Mouse (Mus musculus) v-Abl transformed pro-B cells (cell line): Measurements from ENCODE around the gene Itga4.

Experiments used
- in situ Hi-C, 2 experiments: fragments of 400-800 bp; cut with MboI; formaldehyde crosslinking; loops; one replicate each; pipeline ENCODE4 v1.15.1; 2025; ENCODE audit not compliant: unreplicated experiment in 2 of 2

Gene Itga4

GRCm38 (mm10) chr2:79334661-79335060 lies 79.4 kb downstream of the Itga4 start:
- in situ Hi-C loops = no loop called here

DNA sequence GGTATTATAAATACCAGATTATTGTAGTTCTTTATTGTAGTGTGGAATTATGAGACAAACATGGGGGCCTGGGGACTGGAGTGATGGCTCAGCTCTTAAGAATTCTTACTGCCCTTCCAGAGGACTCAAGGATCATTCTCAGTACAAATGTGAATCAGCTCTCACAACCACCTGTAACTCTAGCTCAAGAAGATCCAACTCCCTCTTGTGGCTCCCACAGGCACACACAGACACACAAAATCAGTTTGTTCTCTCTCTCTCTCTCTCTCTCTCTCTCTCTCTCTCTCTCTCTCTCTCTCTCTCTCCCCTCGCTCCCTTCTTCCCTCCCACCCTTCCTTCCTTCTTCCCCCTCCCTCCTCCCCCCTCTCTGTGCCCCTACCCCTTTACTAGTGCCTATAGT lies 80.9 kb downstream of the Itga4 start:
- in situ Hi-C loops = no loop called here

GRCm38 (mm10) chr2:79339003-79339402 lies 83.8 kb downstream of the Itga4 start:
- in situ Hi-C loops = no loop called here

- in situ Hi-C loops = no loop called here
These were observed 87.9 kb downstream of the Itga4 start for GRCm38 (mm10) chr2:79343115-79343514.

DNA sequence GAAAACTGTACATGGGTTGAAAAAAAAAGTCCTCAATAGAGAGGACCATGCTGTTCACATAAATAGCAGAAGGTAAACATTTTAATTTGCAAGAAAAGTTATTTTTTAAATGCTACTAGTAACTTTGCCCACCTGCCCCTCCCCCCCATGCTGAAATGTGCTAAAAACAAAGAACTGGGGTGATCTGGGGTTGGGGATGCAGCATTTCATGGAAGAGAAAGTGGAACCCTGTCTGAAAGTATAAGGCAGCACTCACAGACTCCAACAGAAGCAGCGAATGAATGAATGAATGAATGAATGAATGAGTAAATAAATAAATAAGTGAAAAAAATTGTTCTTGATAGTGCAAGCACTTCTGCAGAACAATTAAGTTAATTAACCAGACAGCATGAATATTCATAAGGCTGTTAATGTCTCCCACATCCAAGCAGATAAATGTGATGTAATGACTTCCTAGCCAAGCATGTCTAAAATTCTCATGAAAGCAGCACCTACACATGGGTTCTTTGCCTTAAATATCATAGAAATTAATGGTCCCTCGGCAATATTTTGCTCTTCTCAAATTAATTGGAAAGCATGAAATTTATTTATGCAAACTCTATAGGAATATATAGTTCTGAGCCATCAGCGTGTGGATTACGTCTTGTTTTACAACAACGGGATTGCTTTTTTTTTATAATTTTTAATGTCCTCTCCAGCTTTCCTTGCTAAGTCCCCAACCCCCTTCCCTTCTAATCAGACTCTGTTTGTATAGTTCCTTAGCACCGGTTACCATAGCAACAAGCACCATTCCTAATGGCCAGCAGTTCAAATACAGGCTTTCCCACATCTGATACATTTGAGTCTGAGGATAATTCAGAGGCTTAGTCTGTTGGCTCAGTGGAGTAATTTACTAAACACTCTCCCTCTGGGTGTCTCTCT lies 96.2 kb downstream of the Itga4 start:
- in situ Hi-C loops = no loop called here

DNA sequence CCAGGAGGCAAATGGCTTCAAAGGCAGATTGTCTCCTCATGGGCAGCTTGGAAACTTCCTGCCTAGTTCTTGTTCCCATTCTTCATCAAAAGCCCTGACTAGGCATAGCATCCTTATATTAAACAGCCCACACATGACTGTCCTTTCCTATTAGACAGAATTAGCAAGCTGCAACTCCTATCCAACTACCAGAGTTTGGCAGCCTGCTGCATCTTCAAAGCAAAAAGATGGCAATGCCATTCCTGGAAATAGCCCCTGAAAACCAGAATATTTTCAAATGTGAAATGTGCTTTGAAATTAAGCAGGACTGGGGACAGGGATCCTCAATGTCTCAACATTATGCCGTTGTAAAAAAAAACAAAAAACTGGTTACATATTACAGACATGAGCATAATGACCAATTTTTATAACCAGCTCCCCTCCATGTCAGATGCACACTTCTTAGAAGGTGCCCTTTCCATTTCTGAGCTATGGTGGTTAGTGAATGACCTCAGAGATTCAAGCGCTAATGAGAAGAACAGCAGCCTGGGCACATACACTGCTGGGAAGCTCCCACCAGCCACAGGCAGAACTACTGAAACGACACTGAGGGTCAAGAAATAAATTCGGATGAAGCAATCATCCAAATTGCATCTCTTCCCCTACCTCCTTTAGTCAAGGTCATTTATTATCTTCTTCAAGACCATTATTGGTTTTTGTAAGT lies 97.0 kb downstream of the Itga4 start:
- in situ Hi-C loops = no loop called here

GRCm38 (mm10) chr2:79354773-79355172 lies 99.5 kb downstream of the Itga4 start:
- in situ Hi-C loops = no loop called here

- in situ Hi-C loops = no loop called here
These were observed 102.6 kb downstream of the Itga4 start for GRCm38 (mm10) chr2:79357835-79358234.

DNA sequence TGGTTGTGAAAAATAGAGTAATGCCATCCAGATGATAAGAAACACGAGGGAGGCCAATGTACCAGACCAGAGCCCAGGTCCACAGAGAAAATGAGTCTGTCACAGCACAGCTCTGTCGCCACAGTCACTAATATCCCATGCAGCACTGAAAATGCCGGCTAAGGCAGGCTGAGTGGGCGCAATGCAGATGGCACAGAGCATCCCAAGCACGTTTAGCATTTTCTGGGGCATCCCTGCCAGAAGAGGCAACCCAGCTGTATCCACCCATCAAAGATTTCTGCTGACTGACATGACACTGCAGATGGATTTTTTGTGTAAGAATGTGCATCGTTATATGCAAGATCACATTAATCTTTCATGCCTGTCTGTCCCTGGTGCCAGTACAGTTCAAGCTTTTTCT lies 106.8 kb downstream of the Itga4 start:
- in situ Hi-C loops = no loop called here

GRCm38 (mm10) chr2:79363920-79364319 lies 108.7 kb downstream of the Itga4 start:
- in situ Hi-C loops = no loop called here

DNA sequence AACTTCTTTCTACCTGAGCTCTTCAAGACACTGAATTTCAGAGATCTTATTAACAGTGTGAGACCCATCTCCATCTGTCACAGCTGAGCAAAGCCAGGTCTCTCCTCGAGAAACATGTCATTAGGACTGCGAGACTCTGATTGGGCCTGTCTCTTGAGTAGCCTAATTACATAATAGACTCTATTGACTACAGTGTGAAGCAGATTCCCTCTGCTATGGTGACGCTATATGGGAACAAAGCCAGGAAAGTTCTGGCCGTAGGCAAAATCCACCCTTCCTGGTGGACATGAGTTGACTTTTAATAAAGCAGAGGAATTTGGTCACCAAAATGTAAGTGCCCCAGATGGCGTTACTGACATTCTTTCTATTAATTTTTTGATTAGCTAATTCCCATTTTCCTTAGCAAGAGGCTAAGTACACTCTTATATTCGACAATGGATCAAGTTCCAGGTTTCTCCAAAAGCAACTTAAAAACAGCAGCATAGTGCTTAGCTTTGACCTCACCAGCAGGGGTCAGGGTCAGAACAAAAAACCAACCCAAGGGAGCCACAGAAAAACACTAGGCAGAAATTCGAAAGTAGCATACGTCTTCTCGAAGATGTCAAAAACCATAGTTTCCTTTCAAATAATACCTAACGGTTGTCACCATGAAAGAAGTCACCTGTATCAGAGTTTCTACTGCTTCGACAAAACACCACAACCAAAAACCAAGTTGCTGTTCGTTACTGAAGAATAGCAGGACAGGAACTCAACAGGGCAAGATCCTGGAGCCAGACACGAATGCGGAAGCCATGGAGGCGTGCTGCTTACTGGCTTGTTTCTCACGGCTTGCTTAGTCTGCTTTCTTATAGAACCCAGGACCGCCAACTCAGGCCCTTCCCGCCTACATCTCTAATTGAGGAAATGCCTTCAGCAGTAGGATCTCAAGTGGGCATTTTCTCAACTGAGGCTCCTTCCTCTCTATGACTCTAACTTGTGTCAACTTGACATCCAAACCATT lies 112.5 kb downstream of the Itga4 start:
- in situ Hi-C loops = no loop called here

DNA sequence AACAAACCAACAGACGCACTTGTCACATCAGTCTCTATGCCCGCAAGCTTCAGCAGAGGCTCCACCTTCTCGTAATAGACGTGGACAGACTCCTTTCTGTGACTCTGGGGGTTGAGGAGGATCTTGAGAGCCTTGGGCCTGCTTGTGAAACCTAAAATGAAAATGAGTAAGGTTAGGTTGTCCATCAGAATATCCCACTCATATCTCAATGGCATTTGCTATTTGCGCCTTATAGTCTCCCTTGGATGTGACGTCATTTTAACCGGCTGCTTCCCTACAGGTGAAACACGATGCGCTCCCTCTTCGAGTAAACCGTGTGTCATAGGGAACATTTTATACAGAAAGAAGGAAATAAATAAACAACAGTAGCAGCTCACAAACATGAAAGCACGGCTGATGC lies 113.4 kb downstream of the Itga4 start:
- in situ Hi-C loops = no loop called here

DNA sequence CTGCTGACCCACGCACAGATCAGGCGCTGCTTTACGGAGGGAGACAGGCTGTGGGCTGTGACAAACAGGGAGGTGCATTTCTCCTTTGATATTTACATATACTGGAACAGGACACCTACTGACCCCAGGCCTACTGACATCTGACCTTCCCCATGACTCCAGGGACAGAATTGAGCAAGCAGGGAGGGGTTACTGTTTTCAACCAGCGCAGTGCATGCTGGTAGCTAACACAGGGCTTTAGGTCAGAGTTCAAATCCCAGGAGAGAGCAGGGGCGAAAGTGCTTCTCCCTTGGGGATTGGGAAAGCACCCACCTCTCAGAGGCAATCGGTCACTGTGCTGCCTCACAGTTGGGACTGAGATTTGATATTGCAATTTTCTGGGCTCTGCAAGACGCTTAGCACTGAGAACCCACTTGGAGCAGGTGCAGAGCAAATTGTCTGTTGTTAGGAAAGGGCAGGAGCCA lies 113.9 kb downstream of the Itga4 start:
- in situ Hi-C loops = no loop called here

DNA sequence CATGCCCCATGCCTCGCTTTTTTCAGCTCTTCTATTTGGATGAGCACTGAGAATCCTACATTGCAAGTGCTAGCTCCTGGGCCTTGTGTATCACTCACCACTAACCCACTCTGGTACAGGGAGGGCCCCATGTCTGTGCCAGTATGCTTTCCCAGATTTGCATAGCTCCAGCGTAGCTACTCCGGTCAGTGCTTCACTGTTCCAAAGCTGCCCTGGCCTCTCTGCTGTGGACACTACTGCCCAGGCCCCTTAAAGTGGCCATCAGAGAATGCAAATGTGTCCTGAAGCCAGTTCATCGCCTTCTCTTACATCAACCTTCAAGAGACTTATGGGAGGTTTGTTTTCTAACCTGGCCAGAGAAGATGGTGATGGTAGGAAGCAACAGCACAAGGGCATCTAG lies 114.7 kb downstream of the Itga4 start:
- in situ Hi-C loops = loop anchor here (5.0 to 10.0 kb wide), 7 partner anchors 127 to 905 kb away; partner anchors contain the start of gene Itprid2 (in 1 of the 2)

GRCm38 (mm10) chr2:79370711-79371312 lies 115.6 kb downstream of the Itga4 start:
- in situ Hi-C loops = loop anchor here (5.0 to 10.0 kb wide), 7 partner anchors 126 to 904 kb away; partner anchors contain the start of gene Itprid2 (in 1 of the 2)

DNA sequence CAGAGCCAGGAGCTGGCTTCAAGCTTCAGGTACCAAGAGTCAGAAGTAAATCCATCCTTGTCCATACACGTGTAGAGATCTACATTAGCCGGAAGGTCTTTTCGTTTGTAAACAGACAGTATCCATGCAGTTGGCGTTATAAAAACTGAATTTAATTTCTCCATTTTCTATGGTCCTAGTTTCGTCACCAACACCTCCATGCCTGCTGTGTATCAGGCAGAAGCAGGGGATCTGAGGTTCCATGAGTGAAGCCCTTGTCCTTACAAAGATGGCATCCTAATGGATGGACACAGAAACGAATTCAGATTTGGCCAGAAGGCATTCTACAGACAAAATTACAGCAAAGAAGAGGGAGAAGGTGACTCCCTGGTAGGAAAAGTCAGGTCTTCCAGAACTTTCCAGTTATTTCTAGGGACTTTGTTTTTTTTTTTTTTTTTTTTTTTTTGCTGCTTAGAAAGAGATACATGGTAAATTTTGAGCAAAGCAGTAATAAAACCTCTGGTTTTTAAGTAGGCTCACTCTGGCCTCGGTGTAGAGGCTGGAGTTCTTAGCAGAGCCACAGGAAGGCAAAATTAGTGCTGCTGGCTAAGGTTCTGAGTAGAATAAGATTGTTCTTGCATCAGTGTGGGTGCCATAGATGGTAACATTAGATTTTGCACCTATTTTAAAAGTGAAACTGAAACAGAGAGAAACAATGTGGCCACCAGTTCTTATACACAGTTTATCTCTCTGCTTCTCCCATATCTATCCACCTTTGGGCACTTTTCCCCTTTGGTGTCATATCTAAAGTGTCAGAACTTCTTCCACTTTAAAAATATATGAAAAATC lies 116.3 kb downstream of the Itga4 start:
- in situ Hi-C loops = loop anchor here (5.0 to 10.0 kb wide), 7 partner anchors 126 to 903 kb away; partner anchors contain the start of gene Itprid2 (in 1 of the 2)

GRCm38 (mm10) chr2:79372154-79372467 lies 116.9 kb downstream of the Itga4 start:
- in situ Hi-C loops = loop anchor here (5.0 to 10.0 kb wide), 7 partner anchors 125 to 903 kb away; partner anchors contain the start of gene Itprid2 (in 1 of the 2)

GRCm38 (mm10) chr2:79372486-79373200 lies 117.4 kb downstream of the Itga4 start:
- in situ Hi-C loops = loop anchor here (5.0 to 10.0 kb wide), 7 partner anchors 125 to 902 kb away; partner anchors contain the start of gene Itprid2 (in 1 of the 2)
